Mouse (Mus musculus) ES-E14 (cell line): ENCODE results near the gene Xrcc3. TPM values are rescaled to one million over a fixed set of nuclear protein-coding genes. Genes with fewer than 3 reads are reported as not detected.

Experiments
- DNase-seq: peaks from one replicate; pipeline ENCODE4 v3.0.0-alpha.2; 2013; ENCODE audit warnings: low read depth, low spot score
- H3K27ac ChIP-seq: 2 replicates; pipeline ENCODE4 v1.5.1; 2012; ENCODE audit warnings: low read depth, mild to moderate bottlenecking, low read length, moderate library complexity, mixed read lengths; ENCODE audit not compliant: poor library complexity, insufficient read depth, severe bottlenecking
- H3K36me3 ChIP-seq: 2 replicates; pipeline ENCODE4 v1.6.1; 2012; ENCODE audit warnings: mild to moderate bottlenecking, low read length, moderate library complexity, mixed read lengths; ENCODE audit not compliant: control insufficient read depth, poor library complexity, insufficient read depth, severe bottlenecking
- H3K4me1 ChIP-seq, 2 experiments: fragments of 150-350 bp in 1 of 2; sonication (generic) in 1 of 2; 2 replicates each; pipeline ENCODE4 v1.6.1; 2012; ENCODE audit warnings: low read length in 2 of 2, mild to moderate bottlenecking in 1 of 2, mixed read lengths in 1 of 2; ENCODE audit not compliant: control insufficient read depth in 2 of 2, insufficient read depth in 2 of 2, poor library complexity in 1 of 2
- H3K4me3 ChIP-seq, 2 experiments: fragments of 150-350 bp in 1 of 2; sonication (generic) in 1 of 2; 2 replicates each; pipeline ENCODE4 v1.5.1; 2012; ENCODE audit warnings: low read length in 2 of 2, low read depth in 1 of 2, mild to moderate bottlenecking in 1 of 2, mixed read lengths in 1 of 2; ENCODE audit not compliant: insufficient read depth in 1 of 2, poor library complexity in 1 of 2, severe bottlenecking in 1 of 2
- H3K9ac ChIP-seq: 2 replicates; pipeline ENCODE4 v1.6.1; 2012; ENCODE audit warnings: low read depth, mild to moderate bottlenecking, low read length, mixed read lengths; ENCODE audit not compliant: poor library complexity, insufficient read depth, severe bottlenecking
- H3K9me3 ChIP-seq: fragments of 150-350 bp; sonication (generic); 2 replicates; pipeline ENCODE4 v1.6.1; 2012; ENCODE audit warnings: low read depth, mild to moderate bottlenecking, low read length; ENCODE audit not compliant: control insufficient read depth, insufficient read depth
- HCFC1 ChIP-seq: IDR thresholded peaks from 2 replicates; pipeline ENCODE4 v1.6.1; 2012; ENCODE audit warnings: low read length, inconsistent platforms, borderline replicate concordance; ENCODE audit not compliant: insufficient read depth
- ZC3H11A ChIP-seq: IDR thresholded peaks from 2 replicates; pipeline ENCODE4 v1.6.1; 2012; ENCODE audit warnings: low read depth, mild to moderate bottlenecking, inconsistent platforms, low read length, borderline replicate concordance
- ZNF384 ChIP-seq: IDR thresholded peaks from 2 replicates; pipeline ENCODE4 v1.6.1; 2012; ENCODE audit warnings: low read depth, low read length, inconsistent platforms
- in situ Hi-C, 2 experiments: fragments of 600-800 bp; cut with MboI; formaldehyde crosslinking; loops; one replicate each; pipeline ENCODE4 v1.15.1; 2025; ENCODE audit warnings: low sequenced_read_pairs in 2 of 2, inconsistent platforms in 1 of 2; ENCODE audit not compliant: unreplicated experiment in 2 of 2
- total RNA-seq: library from RNA; depleted of rRNA; stranded (reverse); fragments of 300-350 nt; gene quantifications from 2 replicates; pipeline ENCODE4 v1.2.3, GENCODE M21; 2012; rRNA removed

Gene Xrcc3
- total RNA-seq, 1 experiment: 21.8 TPM

- Histone ChIP-seq H3K36me3 (no peaks in the 10 kb centered on the region), H3K9me3 (no peaks in the 10 kb centered on the region), H3K9ac (no peak overlapping the region), H3K27ac (no peak overlapping the region), H3K4me3 (no peak overlapping the region), H3K4me1 (peaks cover 0 to 12% of the 10 kb centered on the region in 2 experiments; a peak in 2 of 4 replicates)
- no peak for TF ChIP-seq ZNF384
- no peak for TF ChIP-seq HCFC1
- TF ChIP-seq ZC3H11A: no peak
- no peak for DNase-seq
- in situ Hi-C loops: no loop called here
These were observed 59.0 kb downstream of the Xrcc3 start for GRCm38 (mm10) chr12:111754710-111755109.

GRCm38 (mm10) chr12:111753347-111753746 lies 60.3 kb downstream of the Xrcc3 start:
- peaks cover 0 to 10% of the 10 kb centered on the region in 2 experiments; a peak in 2 of 4 replicates for H3K4me1 ChIP-seq
- no peaks in the 10 kb centered on the region for H3K9me3 ChIP-seq
- no peak overlapping the region for H3K4me3 ChIP-seq
- DNase-seq: no peak
- in situ Hi-C loops: no loop called here
- H3K9ac ChIP-seq: no peak overlapping the region
- H3K36me3 ChIP-seq: no peaks in the 10 kb centered on the region
- no peak overlapping the region for H3K27ac ChIP-seq
- no peak for TF ChIP-seq HCFC1

Other genes starting within 250 kb of the Xrcc3 start
- 75.5 and 90.9 TPM in 2 replicates for gene Mark3, start 239.3 kb downstream of the Xrcc3 start, total RNA-seq
- gene Ckb, start 141.5 kb downstream of the Xrcc3 start, total RNA-seq: 333 and 353 TPM in 2 replicates
- 32.6 and 33.7 TPM in 2 replicates for gene Trmt61a, start 135.8 kb downstream of the Xrcc3 start, total RNA-seq
- gene Bag5, start 100.6 kb downstream of the Xrcc3 start, total RNA-seq: 9.7 and 14.8 TPM in 2 replicates
- 14.4 and 15.2 TPM in 2 replicates for gene Apopt1, start 100.6 kb downstream of the Xrcc3 start, total RNA-seq
- 47.2 and 47.9 TPM in 2 replicates for gene Klc1, start 55.0 kb downstream of the Xrcc3 start, total RNA-seq
- 27.0 and 33.5 TPM in 2 replicates for gene Zfyve21, start 297 bp upstream of the Xrcc3 start, total RNA-seq
- gene Ppp1r13b, start 94.2 kb upstream of the Xrcc3 start, total RNA-seq: 4.4 and 4.5 TPM in 2 replicates
- 180 and 297 TPM in 2 replicates for gene Atp5mpl, start 153.1 kb upstream of the Xrcc3 start, total RNA-seq
- 0.58 and 0.67 TPM in 2 replicates for gene Tdrd9, start 157.7 kb upstream of the Xrcc3 start, total RNA-seq
- not detected in 2 replicates for gene Rd3l, start 167.4 kb upstream of the Xrcc3 start, total RNA-seq